Mouse (Mus musculus): ENCODE measurements around the gene Slc9a1.

Slc9a1 gene

DNA sequence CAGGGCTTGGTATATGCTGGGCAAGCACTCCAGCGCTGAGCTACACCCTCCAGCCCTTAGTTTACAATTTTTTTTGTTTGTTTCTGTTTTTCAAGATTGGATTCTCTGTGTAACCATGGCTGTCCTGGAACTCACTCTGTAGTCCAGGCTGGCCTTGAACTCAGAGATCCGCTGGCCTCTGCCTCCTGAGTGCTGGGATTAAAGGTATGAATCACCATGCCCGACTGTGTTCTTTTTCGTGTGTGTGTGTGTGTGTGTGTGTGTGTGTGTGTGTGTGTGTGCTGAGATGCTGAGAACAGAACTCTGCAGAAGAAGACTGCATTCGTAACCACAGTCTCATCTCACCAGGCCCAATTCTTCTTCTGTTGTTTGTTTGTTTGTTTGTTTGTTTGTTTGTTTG, 34.8 kb downstream of the Slc9a1 start:
- DNase-seq = no peak

DNA sequence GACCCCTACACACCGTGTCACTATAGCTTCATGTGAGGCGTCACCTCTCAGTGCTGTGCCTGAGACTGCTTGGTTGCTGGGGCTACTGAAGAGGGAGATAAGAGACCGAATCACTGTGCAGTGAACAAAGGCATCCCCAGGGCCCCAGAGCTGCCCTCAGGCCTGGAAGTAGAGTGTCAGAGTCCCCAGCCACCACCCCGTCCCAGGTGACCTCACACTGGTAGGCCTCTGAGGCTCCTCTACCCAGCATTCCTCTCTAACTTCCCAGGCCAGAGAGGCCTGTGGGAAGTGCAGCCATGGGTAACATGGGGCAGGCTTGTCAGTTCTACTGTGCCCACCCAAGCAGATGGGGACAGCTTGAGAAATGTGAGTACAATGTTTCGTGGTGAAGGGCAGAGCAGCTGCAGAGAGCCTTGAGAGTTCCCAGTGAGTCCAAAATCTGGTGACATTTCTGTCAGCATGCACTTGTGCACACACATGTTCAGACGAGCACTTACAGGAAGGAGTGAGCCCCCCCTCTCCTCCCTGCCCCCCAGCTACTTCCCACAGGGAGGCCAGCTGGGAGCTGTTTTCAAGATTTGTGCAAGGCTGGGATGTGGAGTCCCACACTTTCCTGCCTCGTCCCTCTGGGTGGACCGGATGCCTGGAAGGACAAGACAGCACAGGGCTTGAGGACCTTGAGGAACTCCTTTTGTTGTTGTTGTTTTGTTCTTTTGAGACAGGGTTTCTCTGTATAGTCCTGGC, 37.0 kb downstream of the Slc9a1 start:
- DNase-seq = no peak

DNA sequence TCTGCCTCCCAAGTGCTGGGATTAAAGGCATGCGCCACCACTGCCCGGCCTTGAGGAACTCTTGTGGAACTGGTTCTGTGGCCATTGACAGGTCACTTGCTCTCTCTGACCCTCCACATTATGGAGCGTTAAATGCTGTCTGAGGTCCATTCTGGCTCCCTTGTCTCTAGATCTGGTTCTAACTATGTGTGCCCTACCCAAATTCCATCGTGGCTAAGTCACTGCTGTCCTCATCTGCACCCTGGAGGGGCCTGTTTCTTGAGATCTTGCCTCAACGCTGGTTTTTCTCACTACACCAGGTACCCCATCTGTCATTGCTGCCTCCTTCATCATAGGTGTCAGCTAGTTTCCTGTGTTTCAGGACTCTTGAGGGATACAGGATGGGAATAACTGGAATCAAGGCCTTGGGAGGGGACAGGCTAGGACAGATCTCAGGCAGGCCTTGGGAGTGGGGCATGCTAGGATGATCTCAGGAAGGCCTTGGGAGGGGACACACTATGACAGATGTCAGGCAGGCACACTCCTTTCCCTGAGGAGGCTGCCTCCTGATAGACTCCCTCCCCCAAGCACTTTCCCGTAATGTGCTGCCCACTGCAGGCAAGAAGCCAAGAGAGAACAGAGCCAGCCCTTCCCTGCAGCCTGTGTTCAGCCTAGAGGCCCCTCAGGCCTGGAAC, 37.7 kb downstream of the Slc9a1 start:
- no peak for DNase-seq

DNA sequence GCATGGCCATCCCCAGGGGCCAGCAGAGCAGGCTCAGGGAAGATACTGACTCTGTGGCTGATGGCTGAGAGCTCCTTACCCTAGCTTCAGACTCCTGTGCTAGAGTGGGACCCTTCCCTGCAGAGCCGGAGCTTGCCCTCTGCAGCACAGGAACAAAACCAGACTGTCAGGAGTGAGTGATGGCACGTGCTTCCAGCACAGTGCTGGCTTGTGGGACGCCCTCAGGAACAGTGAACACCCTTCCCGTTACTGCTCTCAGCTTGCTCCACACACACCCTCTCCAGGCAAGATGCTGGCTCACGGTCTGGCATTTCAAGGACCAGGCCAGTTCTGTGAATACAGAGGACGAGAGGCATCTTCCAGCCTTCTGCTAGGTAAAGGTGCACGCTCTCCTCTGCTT, 38.5 kb downstream of the Slc9a1 start:
- DNase-seq = no peak

DNA sequence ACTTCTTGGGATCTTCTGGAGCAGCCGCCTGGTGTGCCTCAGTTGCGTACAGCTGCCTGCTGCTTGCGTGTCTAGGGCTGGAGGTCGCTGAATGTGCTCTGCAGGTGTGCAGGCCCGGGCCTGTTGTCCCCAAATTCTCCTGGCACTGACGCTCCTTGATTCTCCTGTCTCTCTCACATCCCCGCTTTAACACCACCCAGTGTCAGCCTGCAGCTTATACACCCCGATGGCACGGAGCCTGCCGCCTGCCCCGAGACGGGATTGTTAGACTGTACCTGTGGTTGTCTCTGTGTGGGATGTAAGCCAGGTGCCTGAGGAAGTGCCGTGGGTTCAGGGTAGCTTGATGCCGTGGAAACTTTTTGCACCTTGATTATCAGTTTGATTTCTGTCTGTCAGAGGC, 41.5 kb downstream of the Slc9a1 start:
- no peak for DNase-seq

DNA sequence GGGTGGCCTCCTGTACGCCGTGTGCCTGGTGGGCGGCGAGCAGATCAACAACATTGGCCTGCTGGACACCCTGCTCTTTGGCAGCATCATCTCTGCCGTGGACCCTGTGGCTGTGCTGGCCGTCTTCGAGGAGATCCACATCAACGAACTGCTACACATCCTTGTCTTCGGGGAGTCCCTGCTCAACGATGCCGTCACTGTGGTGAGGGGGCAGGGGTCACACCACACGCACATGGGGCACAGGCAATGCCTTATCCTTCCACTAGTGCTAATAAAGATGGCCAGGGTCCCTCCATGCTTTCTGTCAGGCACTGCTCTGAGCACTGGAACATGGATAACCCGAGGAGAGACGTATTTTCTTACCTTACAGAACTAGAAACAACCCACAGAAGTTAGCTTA, 42.6 kb downstream of the Slc9a1 start:
- DNase-seq = no peak

DNA sequence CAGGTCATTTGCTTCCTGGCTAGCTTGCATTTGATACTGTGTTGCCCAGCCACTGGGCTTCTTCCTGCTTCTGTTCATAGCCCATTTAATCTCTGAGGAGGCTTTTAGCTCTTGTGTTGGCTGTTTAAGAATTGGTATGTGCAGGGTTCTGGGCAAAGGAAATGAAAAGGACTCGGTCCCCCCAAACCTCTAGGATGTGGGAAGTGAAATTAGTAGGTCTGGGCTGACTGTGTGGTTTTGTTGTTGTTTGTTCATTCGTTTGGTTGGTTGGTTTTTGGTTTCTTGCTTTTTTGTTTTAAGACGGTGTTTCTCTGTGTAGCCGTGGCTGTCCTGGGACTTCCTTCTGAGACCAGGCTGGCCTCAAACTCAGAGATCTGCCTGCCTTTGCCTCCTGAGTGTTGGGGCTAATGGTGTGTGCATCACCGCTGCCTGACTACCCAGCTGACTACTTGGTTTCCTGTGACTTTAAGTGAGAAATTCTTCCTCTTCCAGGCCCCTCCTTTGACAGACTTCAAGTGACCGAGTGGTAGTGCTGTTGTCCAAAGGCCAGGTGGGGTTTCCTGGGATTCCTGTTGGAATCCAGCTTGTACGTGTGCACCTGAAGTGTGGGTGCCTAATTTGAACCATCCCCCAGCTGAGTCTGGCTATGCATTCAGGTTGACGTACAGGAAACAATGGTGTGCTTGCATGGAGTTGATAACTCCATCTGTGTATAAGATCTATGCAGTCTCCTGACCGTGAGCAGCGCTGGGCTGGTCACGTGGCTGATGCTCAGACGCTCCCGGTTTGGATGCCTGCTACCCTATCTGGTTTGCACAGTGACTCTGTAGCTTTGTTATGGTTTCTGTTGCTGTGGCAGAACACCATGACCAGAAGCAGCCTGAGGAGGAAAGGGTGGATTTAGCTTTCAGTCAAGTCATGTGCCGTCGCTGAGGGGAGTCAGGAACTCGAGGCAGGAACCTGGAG, 43.4 kb downstream of the Slc9a1 start:
- DNase-seq = no peak

DNA sequence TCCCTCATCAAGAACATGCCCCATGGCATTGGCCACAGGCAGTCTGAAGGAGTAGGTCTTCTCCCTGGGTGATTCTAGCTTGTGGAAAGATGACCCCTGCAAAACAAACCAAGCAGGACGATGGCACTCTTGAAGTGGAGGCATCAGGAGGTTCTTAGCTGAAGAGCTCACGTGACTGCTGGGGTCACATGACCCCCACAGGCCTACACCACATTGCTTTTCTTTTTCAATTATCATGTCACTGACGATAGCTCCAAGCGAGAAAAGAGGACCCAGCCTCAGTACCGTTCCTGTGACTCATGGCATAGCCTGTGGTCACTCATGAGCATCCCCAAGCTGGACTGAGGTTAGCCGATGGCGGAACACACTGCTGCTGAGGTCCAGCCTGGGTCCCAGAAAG, 44.1 kb downstream of the Slc9a1 start:
- DNase-seq = no peak

DNA sequence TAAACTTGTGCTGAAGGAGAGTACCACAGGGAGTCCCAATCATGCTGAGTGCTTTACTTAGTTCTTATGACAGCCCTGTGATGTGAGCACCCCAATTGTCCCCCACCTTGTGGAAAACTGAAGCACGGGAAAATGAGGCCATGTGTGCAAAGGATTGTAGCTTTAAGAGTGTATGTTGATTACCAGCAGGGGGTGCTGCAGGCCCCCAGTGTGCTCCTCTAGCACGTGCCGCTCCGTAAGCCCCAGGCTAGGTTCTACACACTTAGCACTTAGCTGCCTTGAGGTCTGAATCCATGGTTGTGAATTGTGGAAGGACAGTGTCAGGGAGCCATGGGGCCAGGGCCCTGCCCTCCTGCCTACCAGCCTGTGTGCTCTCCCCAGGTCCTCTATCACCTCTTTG, 45.4 kb downstream of the Slc9a1 start:
- no peak for DNase-seq

DNA sequence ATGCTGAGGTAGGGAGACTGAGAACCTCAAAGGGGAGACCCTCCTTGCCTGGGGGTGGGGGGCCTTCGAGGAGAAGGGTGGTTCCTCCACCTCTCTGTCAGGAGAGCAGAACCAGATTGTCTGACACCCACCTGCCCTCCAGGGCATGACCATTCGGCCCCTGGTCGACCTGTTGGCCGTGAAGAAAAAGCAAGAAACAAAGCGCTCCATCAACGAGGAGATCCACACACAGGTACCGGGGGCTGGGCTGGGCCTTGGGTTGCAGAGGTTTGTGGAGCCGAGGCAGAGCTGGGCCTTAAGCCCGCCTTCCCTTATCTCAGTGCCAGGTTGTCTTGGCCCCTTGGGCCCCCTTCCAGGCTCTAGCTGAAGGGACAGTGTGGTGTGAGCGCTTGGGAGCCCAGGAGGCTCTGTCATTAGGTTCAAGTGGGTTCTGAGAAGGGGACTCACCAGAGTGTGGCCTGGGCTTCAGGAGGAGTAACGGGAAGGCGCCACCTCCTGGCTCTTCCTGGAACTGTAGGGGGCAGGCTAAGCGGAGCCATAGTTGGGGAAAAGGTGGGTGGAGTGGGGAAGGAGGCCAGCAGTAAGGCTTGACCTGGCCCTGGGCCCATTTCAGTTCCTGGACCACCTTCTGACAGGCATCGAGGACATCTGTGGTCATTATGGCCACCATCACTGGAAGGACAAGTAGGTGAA, 50.0 kb downstream of the Slc9a1 start:
- peak; percentile 53 for DNase-seq

DNA sequence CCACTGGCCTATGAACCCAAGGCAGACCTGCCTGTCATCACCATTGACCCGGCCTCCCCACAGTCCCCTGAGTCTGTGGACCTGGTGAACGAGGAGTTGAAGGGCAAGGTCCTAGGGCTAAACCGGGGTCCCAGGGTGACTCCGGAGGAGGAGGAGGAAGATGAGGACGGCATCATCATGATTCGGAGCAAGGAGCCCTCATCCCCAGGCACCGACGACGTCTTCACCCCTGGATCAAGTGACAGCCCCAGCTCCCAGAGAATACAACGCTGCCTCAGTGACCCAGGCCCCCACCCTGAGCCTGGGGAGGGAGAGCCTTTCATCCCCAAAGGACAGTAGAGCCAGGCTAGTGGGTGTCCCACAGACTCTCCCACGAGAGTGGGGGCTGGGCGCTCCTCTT, 52.5 kb downstream of the Slc9a1 start:
- DNase-seq = no peak

DNA sequence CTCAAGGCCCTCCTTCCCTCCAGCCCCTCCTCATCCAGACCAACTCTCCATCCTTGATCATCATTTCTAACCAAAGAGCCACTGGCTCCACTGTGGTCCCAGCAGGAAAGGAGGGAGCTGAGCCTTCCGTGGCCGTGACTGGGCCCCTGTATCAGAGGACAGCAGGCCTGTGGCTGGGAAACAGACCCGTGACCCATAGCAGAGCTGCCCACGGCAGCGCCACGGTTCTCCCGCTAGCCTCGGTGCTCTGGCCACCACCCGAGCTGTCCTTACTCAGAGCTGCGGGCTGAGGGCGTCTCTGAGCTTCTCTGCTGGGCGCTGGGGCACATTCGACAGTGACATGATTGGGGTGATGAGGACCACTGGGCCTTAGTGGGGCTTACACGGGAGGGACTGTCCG, 53.1 kb downstream of the Slc9a1 start:
- DNase-seq = no peak

DNA sequence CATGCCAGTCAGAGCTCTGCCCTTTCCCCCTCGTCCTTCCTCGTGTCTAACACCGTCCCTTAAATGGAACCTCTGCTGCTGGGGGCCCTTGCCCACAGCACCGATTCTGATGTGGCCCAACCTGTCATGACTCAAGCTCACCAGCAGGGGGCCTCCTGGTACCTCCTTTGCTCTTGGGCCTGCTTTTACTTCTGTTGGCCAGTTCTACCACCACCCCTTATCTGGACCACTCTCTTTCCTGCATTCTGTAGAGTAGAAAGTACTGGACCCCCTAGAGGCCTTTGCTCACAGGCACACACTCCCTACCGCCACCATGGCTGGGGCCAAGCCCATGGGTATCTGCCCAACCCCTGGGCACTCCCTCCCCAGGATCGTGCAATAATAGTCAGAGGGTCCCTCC, 53.6 kb downstream of the Slc9a1 start:
- peak; percentile 42 for DNase-seq

DNA sequence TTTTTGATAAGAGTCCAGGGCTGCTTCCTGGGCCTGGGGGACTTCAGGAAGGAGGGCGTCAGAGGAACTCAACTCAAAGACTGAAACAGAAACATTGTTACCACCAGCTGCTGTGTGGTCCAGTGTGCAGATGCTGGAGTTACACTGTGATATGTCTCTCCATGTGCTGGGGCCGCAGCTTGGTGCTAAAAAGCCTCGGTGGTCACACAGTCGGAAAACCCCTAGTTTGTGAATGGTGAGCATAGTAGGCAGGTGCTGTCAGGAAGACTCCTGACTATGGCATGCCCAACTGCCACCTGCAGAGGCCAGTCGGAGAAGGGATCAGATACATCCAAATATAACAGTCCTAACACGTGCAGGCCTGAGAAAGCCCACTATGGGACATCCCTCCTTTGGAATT, 54.2 kb downstream of the Slc9a1 start:
- no peak for DNase-seq

DNA sequence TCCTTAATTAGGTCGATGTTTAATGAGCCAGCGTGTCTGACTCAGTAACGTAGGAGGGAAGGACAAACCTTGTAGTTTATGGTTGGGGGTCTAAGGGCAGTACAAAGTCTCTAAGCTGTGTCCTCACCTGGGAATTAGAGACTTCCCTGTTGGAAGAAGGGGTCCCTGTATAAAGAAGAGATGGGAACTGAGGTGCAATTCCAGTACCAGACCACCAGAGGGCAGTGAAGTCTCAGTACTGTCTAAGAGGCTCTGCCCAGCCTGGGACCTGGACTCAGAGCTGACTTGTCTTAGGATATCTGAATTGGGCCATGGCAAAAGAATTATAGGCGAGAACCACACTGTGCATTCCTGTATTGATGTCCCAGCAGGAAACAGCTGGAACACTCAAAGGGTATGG, 54.6 kb downstream of the Slc9a1 start:
- peak; percentile 67 for DNase-seq

DNA sequence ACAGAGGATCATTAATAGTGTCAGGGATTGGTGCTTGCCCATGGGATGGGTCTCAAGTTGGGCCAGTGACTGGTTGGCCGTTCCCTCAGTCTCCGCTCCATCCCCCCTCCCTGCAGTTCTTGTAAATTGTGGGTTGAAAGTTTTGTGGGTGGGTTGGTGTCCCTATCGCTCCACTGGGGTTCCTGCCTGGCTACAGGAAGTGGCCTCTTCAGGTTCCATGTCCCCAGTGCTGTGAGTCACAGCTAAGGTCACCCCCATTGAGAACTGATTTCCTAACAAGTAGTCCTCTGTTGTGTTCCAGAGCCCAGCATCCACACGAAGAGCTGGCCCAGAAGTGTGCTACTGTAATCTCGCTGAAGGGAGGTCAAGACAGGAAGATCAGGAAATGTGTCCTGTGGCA, 56.6 kb downstream of the Slc9a1 start:
- no peak for DNase-seq

DNA sequence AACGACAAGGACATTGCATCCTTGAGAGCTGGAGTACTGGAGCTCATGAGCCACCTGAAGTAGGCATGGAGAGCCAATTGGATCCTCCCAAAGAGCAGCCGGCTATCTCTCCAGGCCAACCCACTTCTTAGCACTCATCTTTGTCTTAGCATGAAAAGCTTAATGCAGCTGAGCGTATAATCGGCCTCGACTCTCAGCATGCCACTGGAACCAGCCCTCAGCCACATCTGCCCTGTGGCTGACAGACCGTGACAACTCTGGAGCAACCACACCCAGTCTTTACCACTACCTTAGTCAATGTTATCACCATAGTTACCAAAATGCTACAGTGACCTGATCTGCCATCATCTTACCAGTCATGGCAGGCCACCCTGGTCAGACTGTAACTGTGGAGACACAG, 62.0 kb downstream of the Slc9a1 start:
- DNase-seq = no peak

DNA sequence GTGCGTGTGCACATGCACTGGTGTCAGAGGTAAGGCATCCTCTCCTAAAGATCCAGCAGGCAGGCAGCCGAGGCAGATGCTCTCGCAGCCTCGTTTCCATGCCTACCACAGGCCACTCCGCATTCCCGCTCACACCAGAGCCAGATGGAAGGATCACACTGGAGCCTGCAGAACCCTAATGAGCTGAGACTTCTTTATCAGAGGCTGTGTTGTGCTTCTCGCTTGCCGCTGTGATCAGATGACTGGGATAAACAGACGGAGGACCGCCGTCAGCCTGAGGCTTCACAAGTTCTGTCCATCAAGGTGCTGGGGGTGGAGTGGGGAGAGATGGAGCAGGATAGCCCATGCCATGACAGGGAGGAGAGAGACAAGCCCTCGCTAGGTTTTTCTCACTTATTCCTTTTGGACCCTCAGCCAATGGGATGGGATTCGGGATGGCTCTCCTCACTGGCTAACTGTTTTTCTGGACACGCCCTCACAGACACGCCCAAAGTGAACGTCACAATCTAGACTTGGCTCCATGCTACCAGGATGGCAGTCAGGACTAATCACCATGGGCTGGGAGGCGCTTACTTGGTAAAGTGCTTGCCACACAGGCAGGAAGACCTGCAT, 63.2 kb downstream of the Slc9a1 start:
- no peak for DNase-seq

DNA sequence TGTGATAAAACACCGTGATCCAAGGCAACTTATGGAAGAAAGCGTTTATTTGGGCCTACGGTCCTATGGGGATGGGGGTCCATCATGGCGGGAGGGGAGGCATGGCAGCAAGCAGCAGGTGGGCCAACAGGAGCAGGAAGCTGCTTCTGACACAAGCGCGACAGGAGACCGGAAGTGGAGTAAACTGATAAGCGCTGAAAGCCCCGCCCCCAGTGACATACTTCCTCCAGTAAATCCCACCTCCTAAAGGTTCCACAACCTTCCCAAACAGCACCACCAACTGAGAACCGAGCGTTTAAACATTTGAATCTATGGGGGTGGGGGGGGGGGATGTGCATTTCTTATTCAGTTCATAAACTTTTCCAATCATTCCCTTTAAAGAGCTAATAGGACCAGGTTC, 66.4 kb downstream of the Slc9a1 start:
- no peak for DNase-seq

DNA sequence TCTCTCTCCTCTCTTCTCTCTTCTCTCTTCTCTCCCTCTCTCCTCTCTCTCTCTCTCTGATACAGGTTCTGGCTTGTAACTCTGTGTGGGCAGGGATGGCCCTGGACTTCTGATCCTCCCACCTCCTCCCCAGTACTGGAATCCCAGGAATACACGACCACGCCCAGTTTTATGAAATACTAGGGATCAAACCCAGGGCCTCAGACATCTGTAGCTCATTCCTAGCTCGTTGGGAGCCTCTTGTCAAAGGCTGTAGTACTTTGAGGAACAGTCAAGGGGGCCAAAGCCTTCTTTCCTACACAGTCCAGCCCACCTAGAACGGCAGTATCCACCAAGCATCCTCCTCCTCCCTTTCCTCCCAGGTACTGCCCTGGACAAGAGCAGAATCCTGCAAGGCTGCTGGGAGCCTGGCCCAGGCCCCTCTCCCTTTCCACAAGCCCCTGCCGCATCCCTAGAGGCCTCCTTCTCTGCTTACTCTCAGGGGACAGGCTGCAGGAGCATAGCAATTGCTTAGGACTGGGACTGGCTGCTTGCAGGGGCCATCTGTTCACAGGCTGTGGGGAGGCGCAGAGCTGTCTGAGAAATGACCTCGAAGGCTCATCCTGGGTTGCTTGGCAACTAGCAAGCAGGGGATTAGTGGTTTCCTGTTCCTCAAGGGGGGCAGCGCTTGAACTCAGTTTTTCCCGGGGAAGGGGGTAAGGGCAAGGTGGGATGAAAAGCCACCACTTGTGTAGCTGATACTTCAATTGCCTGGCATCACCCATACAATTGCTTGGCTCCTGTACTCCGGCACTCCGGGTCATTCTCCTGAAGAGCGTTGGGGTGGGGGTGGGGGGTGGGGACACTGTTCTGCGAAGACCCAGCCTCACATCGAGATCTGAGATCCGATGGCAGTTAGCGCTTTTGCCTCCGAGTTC, 70.2 kb downstream of the Slc9a1 start:
- peak; percentile 33 for DNase-seq

DNA sequence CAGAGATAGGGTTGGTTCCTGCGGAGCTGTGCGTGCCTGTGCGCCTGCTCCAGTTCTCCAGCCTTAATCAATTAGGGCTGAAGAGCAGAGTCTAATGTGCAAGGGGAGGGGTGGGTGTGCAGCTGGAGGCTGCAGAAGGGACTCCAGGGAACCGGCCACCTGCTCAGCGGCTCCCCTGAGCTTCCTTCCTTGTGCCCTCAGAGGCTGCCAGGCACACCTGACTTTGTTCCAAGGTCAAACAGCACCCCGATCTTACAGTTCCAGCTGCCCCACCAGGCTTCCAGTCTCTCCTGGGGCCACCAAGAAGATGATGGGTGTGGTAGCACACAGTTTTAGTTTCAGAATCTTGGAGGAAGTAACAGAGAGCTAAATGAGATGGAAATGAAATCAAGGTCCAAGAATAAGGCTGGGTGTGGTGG, 70.9 kb downstream of the Slc9a1 start:
- DNase-seq = no peak
